Comparison of ENCODE assay signal across 10 mouse cellular contexts in genomic region chr13:23269681-23270080, GRCm38 (mm10). TPM values are rescaled to one million over a fixed set of nuclear protein-coding genes. Genes with fewer than 3 reads are reported as not detected.
DNase-seq lines count a peak whose midpoint lies in the region; ATAC-seq and TF ChIP-seq lines count a peak whose summit lies in the region.
"Had no signal": no experiment of that assay in that cellular context is flagged by ENCODE, and none has a peak within 500 bp of the region (broad histone marks: within the 10 kb centered on the region; RNA-seq: fewer than 3 reads in every experiment).

No protein-coding gene starts in this region.

- no peaks in the 10 kb centered on the region for H3K9me3 ChIP-seq in kidney, embryonic 14.5 days (ENCODE audit: control insufficient read depth, low read length)
- H3K9me3 ChIP-seq in hindbrain, embryonic 16.5 days (ENCODE audit: control insufficient read depth, low read length), result no peaks in the 10 kb centered on the region
- H3K9me3 ChIP-seq in midbrain, postnatal 0 days (ENCODE audit: low read length), result no peaks in the 10 kb centered on the region

- no peaks in the 10 kb centered on the region for H3K36me3 ChIP-seq in kidney, embryonic 14.5 days (ENCODE audit: control insufficient read depth, insufficient read depth, low read length)
- H3K36me3 ChIP-seq in hindbrain, embryonic 16.5 days (ENCODE audit: control insufficient read depth, insufficient read depth, low read length), result no peaks in the 10 kb centered on the region
- no peaks in the 10 kb centered on the region for H3K36me3 ChIP-seq in midbrain, postnatal 0 days (ENCODE audit: insufficient read depth, low read length)

- no peak for TF ChIP-seq CTCF in midbrain, postnatal 0 days (IDR thresholded peaks at IDR 0.05)

- 34% methylated on average over 11 of the region's 11 CpGs for WGBS in kidney, embryonic 14.5 days
- WGBS in hindbrain, embryonic 16.5 days, result 32% methylated on average over 11 of the region's 11 CpGs
- 24% methylated on average over 11 of the region's 11 CpGs for WGBS in midbrain, postnatal 0 days

- H3K4me2 ChIP-seq in kidney, embryonic 14.5 days (replicated peaks; ENCODE audit: low read depth, low read length), result peak overlapping the region; percentile 48
- H3K4me2 ChIP-seq in hindbrain, embryonic 16.5 days (ENCODE audit: low read length), result peak overlapping the region; percentile 54
- H3K4me2 ChIP-seq in midbrain, postnatal 0 days (ENCODE audit: low read depth, low read length, poor library complexity, severe bottlenecking), result peak overlapping the region; percentile 50

- H3K9ac ChIP-seq in kidney, embryonic 14.5 days (ENCODE audit: low read depth, low read length), result no peak overlapping the region
- H3K9ac ChIP-seq in hindbrain, embryonic 16.5 days (ENCODE audit: low read depth, low read length), result peak overlapping the region; percentile 33; the same call in 1 of the 2 replicates
- peak overlapping the region; percentile 64 for H3K9ac ChIP-seq in midbrain, postnatal 0 days (replicated peaks; ENCODE audit: low read length, poor library complexity, severe bottlenecking)

- peak overlapping the region; percentile 34; the same call in 1 of the 2 replicates for H3K4me3 ChIP-seq in kidney, embryonic 14.5 days (ENCODE audit: low read length)
- peak overlapping the region; percentile 41 for H3K4me3 ChIP-seq in hindbrain, embryonic 16.5 days (ENCODE audit: low read length)
- H3K4me3 ChIP-seq in midbrain, postnatal 0 days (ENCODE audit: low read depth, low read length), result peak overlapping the region; percentile 44

- H3K27ac ChIP-seq in kidney, embryonic 14.5 days (ENCODE audit: low read depth, low read length), result no peak overlapping the region
- no peak overlapping the region for H3K27ac ChIP-seq in hindbrain, embryonic 16.5 days (ENCODE audit: low read depth, low read length)
- peak overlapping the region; percentile 57; the same call in 1 of the 2 replicates for H3K27ac ChIP-seq in midbrain, postnatal 0 days (ENCODE audit: low read depth, low read length)

- 0 out of 2 replicates have a peak, but pooled peaks cover 4% of the 10 kb centered on the region for H3K4me1 ChIP-seq in kidney, embryonic 14.5 days (ENCODE audit: control insufficient read depth, insufficient read depth, low read length)
- H3K4me1 ChIP-seq in hindbrain, embryonic 16.5 days (ENCODE audit: control insufficient read depth, insufficient read depth, low read depth, low read length), result no peaks in the 10 kb centered on the region
- H3K4me1 ChIP-seq in midbrain, postnatal 0 days (ENCODE audit: insufficient read depth, low read length), result no peaks in the 10 kb centered on the region

- ATAC-seq in kidney, embryonic 14.5 days (ENCODE audit: low FRiP score, low TSS enrichment), result peak; percentile 39; the same call in 1 of the 2 replicates
- peak; percentile 19; the same call in 1 of the 2 replicates for ATAC-seq in hindbrain, embryonic 16.5 days
- ATAC-seq in midbrain, postnatal 0 days (ENCODE audit: low FRiP score), result peak; percentile 51; the same call in 1 of the 2 replicates
- ATAC-seq in megakaryocyte progenitor cell, adult 5-6 weeks (replicated peaks; ENCODE audit: poor library complexity), result no peak

- no peak for DNase-seq in kidney, adult 11 months
- peak; percentile 28 for DNase-seq in embryo, embryonic 11 days
- DNase-seq in midbrain, postnatal 0 days (ENCODE audit: low spot score), result peak; percentile 19
- no peak for DNase-seq in ovary, adult 18-20 months (ENCODE audit: low spot score)
- no peak for DNase-seq in cerebellum, adult 9-10 months

- no peaks in the 10 kb centered on the region for H3K27me3 ChIP-seq in kidney, embryonic 14.5 days (ENCODE audit: control insufficient read depth, insufficient read depth, low read length)
- no peaks in the 10 kb centered on the region for H3K27me3 ChIP-seq in hindbrain, embryonic 16.5 days (replicated peaks; ENCODE audit: control insufficient read depth, insufficient read depth, low read length)
- no peaks in the 10 kb centered on the region for H3K27me3 ChIP-seq in midbrain, postnatal 0 days (ENCODE audit: insufficient read depth, low read length)

RNA-seq across cellular contexts. Expression of gene Vmn1r223, which starts 22.7 kb away (rescaled TPM):
- not detected in 2 replicates for polyA plus RNA-seq in kidney, embryonic 14.5 days (2014; fragmentation: Nextera tagmentation; extraction: Ambion mirVana)
- not detected in 2 replicates for polyA plus RNA-seq in hindbrain, embryonic 16.5 days (2015; fragmentation: Nextera tagmentation; extraction: Ambion mirVana)
- not detected in 2 replicates for total RNA-seq in midbrain, postnatal 0 days (2014; rRNA removed)
- not detected in 2 replicates for polyA plus RNA-seq in midbrain, postnatal 0 days (2015; fragmentation: Nextera tagmentation; extraction: Ambion mirVana)
- total RNA-seq in megakaryocyte progenitor cell, adult 5-6 weeks (2015), result not detected in 2 replicates
- total RNA-seq in megakaryocyte progenitor cell, adult 5-6 weeks (2017), result not detected in 2 replicates
- total RNA-seq: MEL had no signal
- polyA plus RNA-seq: frontal cortex, adult 2 months had no signal

RNA-seq across cellular contexts. Expression of gene Vmn1r222, which starts 33.9 kb away (rescaled TPM):
- polyA plus RNA-seq in kidney, embryonic 14.5 days (2014; fragmentation: Nextera tagmentation; extraction: Ambion mirVana), result not detected in 2 replicates
- not detected in 2 replicates for polyA plus RNA-seq in hindbrain, embryonic 16.5 days (2015; fragmentation: Nextera tagmentation; extraction: Ambion mirVana)
- not detected in 2 replicates for total RNA-seq in midbrain, postnatal 0 days (2014; rRNA removed)
- not detected in 2 replicates for polyA plus RNA-seq in midbrain, postnatal 0 days (2015; fragmentation: Nextera tagmentation; extraction: Ambion mirVana)
- not detected in 2 replicates for total RNA-seq in megakaryocyte progenitor cell, adult 5-6 weeks (2015)
- not detected in 2 replicates for total RNA-seq in megakaryocyte progenitor cell, adult 5-6 weeks (2017)
- total RNA-seq: MEL had no signal
- polyA plus RNA-seq: frontal cortex, adult 2 months had no signal

RNA-seq across cellular contexts. Expression of gene Vmn1r221, which starts 55.8 kb away (rescaled TPM):
- not detected in 2 replicates for polyA plus RNA-seq in kidney, embryonic 14.5 days (2014; fragmentation: Nextera tagmentation; extraction: Ambion mirVana)
- polyA plus RNA-seq in hindbrain, embryonic 16.5 days (2015; fragmentation: Nextera tagmentation; extraction: Ambion mirVana), result not detected in 2 replicates
- total RNA-seq in midbrain, postnatal 0 days (2014; rRNA removed), result not detected in 2 replicates
- polyA plus RNA-seq in midbrain, postnatal 0 days (2015; fragmentation: Nextera tagmentation; extraction: Ambion mirVana), result not detected in 2 replicates
- not detected in 2 replicates for total RNA-seq in megakaryocyte progenitor cell, adult 5-6 weeks (2015)
- not detected in 2 replicates for total RNA-seq in megakaryocyte progenitor cell, adult 5-6 weeks (2017)
- total RNA-seq: MEL had no signal
- polyA plus RNA-seq: frontal cortex, adult 2 months had no signal

Comparison
In these comparisons a context has a peak if more than half of its experiments do, and no peak if none do; other contexts are left out.
1. DNase-seq: peak in embryo, embryonic 11 days (single experiment) and midbrain, postnatal 0 days (single experiment); none in kidney, adult 11 months (single experiment), ovary, adult 18-20 months (single experiment) and cerebellum, adult 9-10 months (single experiment).
2. Peak in every context shown above with its lines, with median percentiles within 50 percentile points of each other: H3K4me2 ChIP-seq and H3K4me3 ChIP-seq.